Mouse (Mus musculus) C2C12 (cell line): ENCODE results near the gene Wdr90.

Experiments
- CEBPB ChIP-seq: IDR thresholded peaks from one replicate; pipeline ENCODE4 v1.6.1; 2011; ENCODE audit warnings: low read depth, mild to moderate bottlenecking, control low read depth, moderate library complexity
- CTCF ChIP-seq: IDR thresholded peaks from one replicate; pipeline ENCODE4 v1.5.1; 2011; ENCODE audit not compliant: control insufficient read depth, insufficient read depth, insufficient read length
- FOSL1 ChIP-seq: IDR thresholded peaks from one replicate; pipeline ENCODE4 v1.8.0; 2011; ENCODE audit warnings: mild to moderate bottlenecking, low read length; ENCODE audit not compliant: poor library complexity, insufficient read depth, severe bottlenecking
- MAX ChIP-seq: IDR thresholded peaks from one replicate; pipeline ENCODE4 v1.6.1; 2011; ENCODE audit warnings: mild to moderate bottlenecking, control low read depth
- MYOD1 ChIP-seq: IDR thresholded peaks from one replicate; pipeline ENCODE4 v1.6.1; 2011; ENCODE audit warnings: low read depth; ENCODE audit not compliant: control insufficient read depth, insufficient read length
- MYOG ChIP-seq: IDR thresholded peaks from one replicate; pipeline ENCODE4 v1.6.1; 2011; ENCODE audit not compliant: control insufficient read depth, insufficient read length; ENCODE audit errors: extremely low read depth
- USF1 ChIP-seq: IDR thresholded peaks from one replicate; pipeline ENCODE4 v1.6.1; 2011; ENCODE audit warnings: low read depth, mild to moderate bottlenecking, control low read depth, moderate library complexity

DNA sequence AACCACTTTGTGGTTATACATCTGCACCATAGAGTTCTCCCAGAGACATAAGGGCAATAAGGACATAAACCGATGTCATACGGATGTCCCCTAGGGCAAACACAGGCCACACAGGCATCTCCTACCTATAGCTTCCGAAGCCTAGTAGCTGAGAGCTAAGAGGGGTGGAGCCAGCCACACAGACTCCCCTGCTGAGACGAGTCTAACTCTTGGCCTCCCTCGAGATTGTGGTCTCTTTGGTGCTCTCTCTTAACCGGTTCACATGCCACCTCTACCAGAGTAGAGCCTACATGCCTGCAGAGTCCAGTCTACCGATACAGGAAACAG is 6.2 kb upstream of the Wdr90 start:
- TF ChIP-seq MYOD1, result no peak
- TF ChIP-seq CTCF, result no peak
- TF ChIP-seq MAX, result no peak
- TF ChIP-seq MYOG, result no peak
- no peak for TF ChIP-seq CEBPB
- no peak for TF ChIP-seq USF1
- no peak for TF ChIP-seq FOSL1
